Mouse (Mus musculus) frontal cortex, adult (tissue): Measurements from ENCODE around the gene Nes.

Experiments used
- ATAC-seq: cut with Nextera tagmentation; 2 replicates; pipeline ENCODE4 v1.9.2; 2017; ENCODE audit warnings: mild to moderate bottlenecking, moderate library complexity, mixed read lengths; ENCODE audit not compliant: low TSS enrichment

Gene Nes

GRCm38 (mm10) chr3:88022322-88023191 is 51.7 kb downstream of the Nes start:
- peak; percentile 74 for ATAC-seq

- ATAC-seq, result peak; percentile 31; the same call in 1 of the 2 replicates
Observed at GRCm38 (mm10) chr3:88023192-88024074, 52.6 kb downstream of the Nes start.

- ATAC-seq, result no peak
Observed at GRCm38 (mm10) chr3:88026823-88027222, 55.9 kb downstream of the Nes start.

GRCm38 (mm10) chr3:88027434-88028186 is 56.7 kb downstream of the Nes start, which contains the start of gene Hapln2:
Gene Hapln2 (minus strand): TSS chr3:88027583.
- peak; percentile 46; the same call in 1 of the 2 replicates for ATAC-seq
